Comparison of ENCODE assay signal across 9 mouse cellular contexts in the genomic region with DNA sequence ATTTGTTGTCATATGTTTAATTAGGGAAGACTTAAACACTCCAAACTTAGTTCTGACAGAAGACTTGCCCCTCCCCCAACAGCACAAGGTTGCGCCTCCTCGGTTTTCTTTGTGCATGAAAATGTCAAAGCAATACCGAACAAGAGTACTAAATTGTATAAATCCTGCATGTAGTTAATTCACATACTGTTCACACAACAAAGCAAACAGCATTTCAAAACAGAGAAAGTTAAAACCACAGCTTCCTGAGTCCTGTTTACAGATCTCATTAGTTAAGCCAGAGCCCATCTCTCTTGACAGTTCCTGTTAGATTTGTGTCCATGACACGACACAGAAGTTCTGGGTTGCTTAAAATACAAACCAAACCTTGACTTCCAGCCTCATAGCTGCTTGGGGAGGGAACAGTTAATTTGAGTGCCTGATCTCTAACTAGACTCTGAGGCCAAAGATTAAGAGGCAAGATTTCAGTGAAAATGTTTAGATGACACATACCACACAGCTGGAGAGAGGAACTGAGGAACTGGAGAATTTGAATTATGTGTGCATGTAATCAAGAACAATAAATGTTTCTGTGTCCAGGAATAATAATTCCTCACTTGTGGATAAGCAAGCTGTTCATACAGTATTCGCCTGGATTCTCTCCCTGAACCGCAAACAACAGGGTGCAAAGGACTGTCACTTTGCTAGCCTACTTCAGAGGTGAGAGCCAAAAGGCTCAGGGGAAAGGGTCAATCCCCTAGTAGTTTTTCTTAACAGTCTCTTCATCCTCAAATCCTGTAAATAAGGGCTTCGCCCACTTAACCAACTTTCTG.
DNase-seq lines count a peak whose midpoint lies in the region; ATAC-seq and TF ChIP-seq lines count a peak whose summit lies in the region.
"Had no signal": no experiment of that assay in that cellular context is flagged by ENCODE, and none has a peak within 500 bp of the region (broad histone marks: within the 10 kb centered on the region; RNA-seq: fewer than 3 reads in every experiment).

No protein-coding gene starts in this region.

- H3K27me3 ChIP-seq in thymus, adult 2 months (ENCODE audit: control insufficient read depth, insufficient read depth, low read length) = no peaks in the 10 kb centered on the region
- no peaks in the 10 kb centered on the region for H3K27me3 ChIP-seq in intestine, embryonic 16.5 days (replicated peaks; ENCODE audit: control insufficient read depth, insufficient read depth, low read length)
- H3K27me3 ChIP-seq in stomach, postnatal 0 days (ENCODE audit: control insufficient read depth, insufficient read depth, low read length) = no peaks in the 10 kb centered on the region
- H3K27me3 ChIP-seq in midbrain, embryonic 13.5 days = no peaks in the 10 kb centered on the region

- no peak overlapping the region for H3K4me3 ChIP-seq in gastrocnemius, adult 2 months
- no peak overlapping the region for H3K4me3 ChIP-seq in thymus, adult 2 months (ENCODE audit: control insufficient read depth, insufficient read depth, low read length)
- H3K4me3 ChIP-seq in intestine, embryonic 16.5 days (ENCODE audit: low read length) = no peak overlapping the region
- H3K4me3 ChIP-seq in stomach, postnatal 0 days (ENCODE audit: low read depth, low read length) = no peak overlapping the region
- no peak overlapping the region for H3K4me3 ChIP-seq in midbrain, embryonic 13.5 days (replicated peaks)

- no peaks in the 10 kb centered on the region for H3K36me3 ChIP-seq in thymus, adult 2 months (ENCODE audit: control insufficient read depth, insufficient read depth, low read length)
- H3K36me3 ChIP-seq in intestine, embryonic 16.5 days (ENCODE audit: control insufficient read depth, insufficient read depth, low read length) = no peaks in the 10 kb centered on the region
- no peaks in the 10 kb centered on the region for H3K36me3 ChIP-seq in stomach, postnatal 0 days (ENCODE audit: control insufficient read depth, insufficient read depth, low read length)
- H3K36me3 ChIP-seq in midbrain, embryonic 13.5 days = no peaks in the 10 kb centered on the region

- TF ChIP-seq CTCF in gastrocnemius, adult 2 months (IDR thresholded peaks at IDR 0.05) = no peak
- TF ChIP-seq CTCF in thymus, adult 2 months (IDR thresholded peaks at IDR 0.05; ENCODE audit: borderline replicate concordance, control insufficient read depth, extremely low read depth, insufficient read depth, low read length, poor library complexity) = no peak
- no peak for TF ChIP-seq CTCF in stomach, postnatal 0 days (IDR thresholded peaks at IDR 0.05; ENCODE audit: low read depth)

- TF ChIP-seq EP300 in stomach, postnatal 0 days (optimal IDR thresholded peaks at IDR 0.05) = no peak

- H3K9ac ChIP-seq in intestine, embryonic 16.5 days (ENCODE audit: low read depth, low read length) = no peak overlapping the region
- no peak overlapping the region for H3K9ac ChIP-seq in stomach, postnatal 0 days (ENCODE audit: low read length)
- H3K9ac ChIP-seq in midbrain, embryonic 13.5 days (replicated peaks) = no peak overlapping the region

- peak; percentile 77 for ATAC-seq in intestine, embryonic 16.5 days
- no peak for ATAC-seq in stomach, postnatal 0 days (ENCODE audit: low FRiP score, low TSS enrichment)
- ATAC-seq in midbrain, embryonic 13.5 days = no peak
- ATAC-seq: midbrain, embryonic 16.5 days had no signal

- no peak for DNase-seq in gastrocnemius, adult 2 months
- DNase-seq in gastrocnemius, postnatal 10 days = no peak
- DNase-seq in thymus, postnatal 0 days (ENCODE audit: low spot score) = peak; percentile 33
- no peak for DNase-seq in thymus, adult 2 months
- no peak for DNase-seq in stomach, postnatal 0 days (ENCODE audit: low spot score)
- no peak for DNase-seq in gastrocnemius, postnatal 14 days

- 42% methylated on average over 7 of the region's 7 CpGs for WGBS in thymus, adult 2 months
- WGBS in intestine, embryonic 16.5 days = 28% methylated on average over 7 of the region's 7 CpGs
- WGBS in stomach, postnatal 0 days = 29% methylated on average over 7 of the region's 7 CpGs
- WGBS in midbrain, embryonic 13.5 days = 36% methylated on average over 7 of the region's 7 CpGs

- H3K9me3 ChIP-seq in intestine, embryonic 16.5 days (ENCODE audit: control insufficient read depth, low read length) = no peaks in the 10 kb centered on the region
- H3K9me3 ChIP-seq in stomach, postnatal 0 days (ENCODE audit: control insufficient read depth, low read length) = no peaks in the 10 kb centered on the region
- no peaks in the 10 kb centered on the region for H3K9me3 ChIP-seq in midbrain, embryonic 13.5 days

- no peak for TF ChIP-seq POLR2A in thymus, adult 2 months (IDR thresholded peaks at IDR 0.05; ENCODE audit: control insufficient read depth, extremely low read depth, insufficient read depth, low read length, poor library complexity)

- H3K4me1 ChIP-seq in thymus, adult 2 months (replicated peaks; ENCODE audit: control insufficient read depth, insufficient read depth, low read length) = peaks cover 15% of the 10 kb centered on the region
- H3K4me1 ChIP-seq in intestine, embryonic 16.5 days (ENCODE audit: control insufficient read depth, insufficient read depth, low read length) = peaks cover 15% of the 10 kb centered on the region; the same call in 1 of the 2 replicates
- H3K4me1 ChIP-seq in stomach, postnatal 0 days (replicated peaks; ENCODE audit: control insufficient read depth, insufficient read depth) = peaks cover 11% of the 10 kb centered on the region; the same call in 1 of the 2 replicates
- H3K4me1 ChIP-seq in midbrain, embryonic 13.5 days (replicated peaks) = 0 out of 2 replicates have a peak, but pooled peaks cover 8% of the 10 kb centered on the region

- H3K4me2 ChIP-seq in intestine, embryonic 16.5 days (ENCODE audit: low read depth, low read length) = no peak overlapping the region
- H3K4me2 ChIP-seq in stomach, postnatal 0 days (replicated peaks; ENCODE audit: low read depth) = no peak overlapping the region
- no peak overlapping the region for H3K4me2 ChIP-seq in midbrain, embryonic 13.5 days (replicated peaks)

- peak overlapping the region; percentile 82 for H3K27ac ChIP-seq in gastrocnemius, adult 2 months
- H3K27ac ChIP-seq in thymus, adult 2 months (ENCODE audit: control insufficient read depth, insufficient read depth, low read length) = no peak overlapping the region
- H3K27ac ChIP-seq in intestine, embryonic 16.5 days (ENCODE audit: low read length) = 0 out of 2 replicates have a peak overlapping the region, but pooled peaks have one; percentile 31
- peak overlapping the region; percentile 59 for H3K27ac ChIP-seq in stomach, postnatal 0 days (replicated peaks)
- no peak overlapping the region for H3K27ac ChIP-seq in midbrain, embryonic 13.5 days

- intact Hi-C loops in gastrocnemius, adult 2 months (cut with DNase I) = no loop called here
- intact Hi-C loops in gastrocnemius, postnatal 14 days (cut with DNase I; ENCODE audit: low total_unique reads) = no loop called here

Comparison
In these comparisons a context has a peak if more than half of its experiments do, and no peak if none do; other contexts are left out.
1. H3K27ac ChIP-seq: peak in gastrocnemius, adult 2 months (single experiment), intestine, embryonic 16.5 days (single experiment) and stomach, postnatal 0 days (single experiment); none in thymus, adult 2 months (single experiment) and midbrain, embryonic 13.5 days (single experiment).